Mouse (Mus musculus) E14TG2a.4 (cell line): ENCODE measurements at regions not wholly inside any gene's neighbourhood (a gene's known extent, or its start where the extent isn't known, plus 50 kb on each side); places are given as distances from the start of the nearest gene placed in this dataset.

ENCODE experiments used
- CTCF ChIP-seq: conservative IDR thresholded peaks from 2 replicates; pipeline ENCODE4 v1.5.1; 2014; ENCODE audit warnings: low read length
- NANOG ChIP-seq: IDR thresholded peaks from 2 replicates; pipeline ENCODE4 v1.6.1; 2014; ENCODE audit warnings: borderline replicate concordance, low read length, mixed read lengths

DNA sequence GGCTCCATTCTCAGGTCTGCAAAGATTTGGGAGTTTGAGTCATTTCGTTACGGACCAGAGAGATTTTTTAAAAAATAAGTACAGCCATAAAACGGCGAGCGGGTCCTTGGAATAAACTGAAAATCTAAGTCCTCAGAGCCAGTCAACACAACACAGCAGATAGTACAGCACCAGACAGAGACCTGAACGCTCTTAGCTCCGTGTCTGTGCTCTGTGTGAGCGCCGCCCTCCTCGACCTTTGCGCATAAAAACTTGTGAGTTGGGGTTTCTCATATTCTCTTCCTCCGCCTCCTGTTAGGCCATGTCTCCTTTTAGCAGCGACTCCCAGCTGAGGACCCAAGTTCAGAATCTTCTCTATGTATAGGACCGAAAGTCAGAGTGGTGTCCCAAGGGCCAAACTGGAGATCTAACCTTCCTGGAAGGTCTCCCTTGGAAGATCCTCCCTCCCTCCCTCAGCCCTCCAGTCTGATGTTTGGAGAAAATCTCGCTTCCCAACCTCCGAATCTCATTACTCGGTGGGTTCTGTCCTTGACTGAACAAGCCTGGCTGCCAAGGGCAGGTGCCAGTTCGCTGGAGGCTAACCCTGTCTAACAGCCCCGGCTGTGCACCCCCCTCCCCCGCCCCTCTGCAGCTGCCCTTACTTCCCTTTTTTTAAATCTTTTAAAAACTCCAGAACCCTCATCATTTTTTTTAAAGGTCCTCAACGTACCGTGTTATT is 314.0 kb downstream of the Parp8 start:
- TF ChIP-seq CTCF (no peak), NANOG (no peak)
